Mouse (Mus musculus) neural tube, embryonic 13.5 days (tissue): ENCODE data around the gene Gm20388. TPM values are rescaled to one million over a fixed set of nuclear protein-coding genes. Genes with fewer than 3 reads are reported as not detected.
A peak's percentile ranks its signal among the peaks of the same experiment; 100 is the strongest.

Source experiments
- ATAC-seq: fragments of 200-750 bp; cut with Nextera tagmentation; 2 replicates; pipeline ENCODE4 v1.8.0; 2017; ENCODE audit warnings: low read depth, mild to moderate bottlenecking, moderate TSS enrichment, moderate library complexity
- H3K27ac ChIP-seq: fragments of 300-500 bp; sonication (generic); replicated peaks from 2 replicates; pipeline ENCODE4 v1.5.1; 2015; ENCODE audit warnings: moderate library complexity, mild to moderate bottlenecking, inconsistent platforms
- H3K27me3 ChIP-seq: fragments of 300-500 bp; sonication (generic); 2 replicates; pipeline ENCODE4 v1.6.1; 2015; ENCODE audit warnings: mild to moderate bottlenecking, inconsistent platforms
- H3K36me3 ChIP-seq: fragments of 300-500 bp; sonication (generic); 2 replicates; pipeline ENCODE4 v1.6.1; 2015; ENCODE audit warnings: mild to moderate bottlenecking, inconsistent platforms
- H3K4me1 ChIP-seq: fragments of 300-500 bp; sonication (generic); replicated peaks from 2 replicates; pipeline ENCODE4 v1.6.1; 2015; ENCODE audit warnings: inconsistent platforms
- H3K4me2 ChIP-seq: fragments of 300-500 bp; sonication (generic); 2 replicates; pipeline ENCODE4 v1.6.1; 2015; ENCODE audit warnings: inconsistent platforms, mild to moderate bottlenecking, moderate library complexity
- H3K4me3 ChIP-seq: fragments of 300-500 bp; sonication (generic); 2 replicates; pipeline ENCODE4 v1.5.1; 2015; ENCODE audit warnings: mild to moderate bottlenecking, inconsistent platforms
- H3K9ac ChIP-seq: fragments of 300-500 bp; sonication (generic); 2 replicates; pipeline ENCODE4 v1.6.1; 2015; ENCODE audit warnings: moderate library complexity, mild to moderate bottlenecking, inconsistent platforms
- H3K9me3 ChIP-seq: fragments of 300-500 bp; sonication (generic); 2 replicates; pipeline ENCODE4 v1.6.1; 2016; ENCODE audit warnings: inconsistent platforms
- WGBS: fragments of 180-500 bp; shearing (Covaris S2); methylation state at CpG from one replicate; pipeline ENCODE4 v1.1.7; 2015; 5-methylcytosine and 5-hydroxymethylcytosine counted together
- polyA plus RNA-seq: library from polyadenylated mRNA; unstranded; fragments of >200 nt; fragmentation: Nextera tagmentation; extraction: Ambion mirVana; gene quantifications from 2 replicates; pipeline ENCODE4 v1.2.1, GENCODE M21; 2015

Gene Gm20388
- polyA plus RNA-seq, 1 experiment from 2014 or later = 0.27 TPM

DNA sequence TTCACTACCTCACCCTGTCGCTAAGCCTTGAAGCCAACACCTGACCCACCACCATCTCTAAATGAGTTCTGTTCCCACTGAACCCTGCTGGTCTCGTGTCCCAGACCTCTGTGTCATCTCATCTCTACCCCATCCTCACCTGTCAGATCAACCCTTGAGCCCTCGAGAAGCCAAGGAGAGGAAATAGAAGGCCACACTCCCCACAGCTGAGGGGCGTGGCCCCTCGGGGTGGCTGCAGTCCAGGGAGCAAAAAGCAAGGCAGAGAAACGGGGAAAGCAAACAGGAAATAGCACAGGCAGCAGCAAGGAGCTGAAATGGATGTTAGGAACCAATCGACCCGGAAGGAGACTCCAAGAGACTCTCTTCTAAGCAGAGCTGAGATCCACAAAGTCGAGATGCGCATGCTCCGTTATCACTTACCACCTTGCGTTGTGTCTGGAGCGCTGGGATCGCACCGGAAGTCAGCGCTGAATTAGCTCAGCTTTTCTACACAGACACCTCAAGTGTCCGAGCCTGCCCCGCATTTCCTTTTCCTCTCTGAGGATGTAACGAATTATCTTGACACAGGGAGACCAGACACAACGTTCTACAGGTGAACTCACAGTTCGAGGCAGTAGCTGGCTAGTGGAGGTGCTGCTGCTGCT is 3876.7 kb downstream of the Gm20388 start:
- no peak overlapping the region for H3K9ac ChIP-seq
- H3K4me3 ChIP-seq = no peak overlapping the region
- no peaks in the 10 kb centered on the region for H3K9me3 ChIP-seq
- H3K27me3 ChIP-seq = 0 out of 2 replicates have a peak, but pooled peaks cover 4% of the 10 kb centered on the region
- H3K4me2 ChIP-seq = no peak overlapping the region; the same call in 1 of the 2 replicates
- peaks cover 21% of the 10 kb centered on the region for H3K4me1 ChIP-seq
- H3K36me3 ChIP-seq = no peaks in the 10 kb centered on the region
- H3K27ac ChIP-seq = no peak overlapping the region
- WGBS = 62% methylated on average over 21 of the region's 21 CpGs
- ATAC-seq = no peak

DNA sequence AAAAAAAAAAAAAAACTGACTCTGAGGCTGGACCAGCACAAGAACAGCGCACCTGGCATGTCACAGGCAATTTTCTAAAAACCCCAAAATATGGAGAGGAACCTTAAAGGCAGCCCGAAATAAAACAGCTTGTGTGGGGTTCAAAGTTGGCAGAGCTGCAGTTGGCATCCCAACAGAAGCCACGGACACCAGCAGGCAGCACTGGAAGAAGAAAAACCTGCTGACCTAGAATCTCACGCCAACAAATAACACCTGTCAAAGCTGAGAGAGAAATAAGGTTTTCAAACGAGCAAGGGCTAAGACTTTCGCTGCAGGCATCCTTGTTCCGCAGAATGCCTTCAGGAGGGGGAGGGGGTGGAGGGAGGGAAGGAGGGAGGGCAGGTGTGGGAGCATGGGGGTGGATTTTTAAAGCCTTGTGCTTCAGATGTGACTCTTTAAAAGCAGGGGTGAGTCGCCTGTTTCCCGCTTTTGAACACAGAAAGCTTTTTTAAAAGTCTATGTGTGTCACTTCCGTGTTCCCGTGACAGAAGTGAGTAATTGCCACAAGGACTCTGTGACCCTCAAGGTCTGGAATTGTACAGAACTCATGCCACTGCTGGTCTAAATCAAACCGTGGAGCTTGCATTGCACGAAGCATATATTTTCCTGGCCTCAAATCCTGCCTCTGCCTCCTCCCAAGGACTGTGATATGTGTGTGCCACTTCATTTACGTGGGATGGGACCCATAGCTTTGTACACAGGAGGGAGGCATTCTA is 3878.0 kb downstream of the Gm20388 start:
- Histone ChIP-seq H3K9ac (no peak overlapping the region), H3K4me3 (no peak overlapping the region), H3K27me3 (0 out of 2 replicates have a peak, but pooled peaks cover 4% of the 10 kb centered on the region), H3K27ac (no peak overlapping the region), H3K36me3 (no peaks in the 10 kb centered on the region), H3K9me3 (no peaks in the 10 kb centered on the region), H3K4me1 (peaks cover 22% of the 10 kb centered on the region), H3K4me2 (no peak overlapping the region)
- 51% methylated on average over 14 of the region's 14 CpGs for whole genome bisulfite sequencing
- no peak for ATAC-seq

DNA sequence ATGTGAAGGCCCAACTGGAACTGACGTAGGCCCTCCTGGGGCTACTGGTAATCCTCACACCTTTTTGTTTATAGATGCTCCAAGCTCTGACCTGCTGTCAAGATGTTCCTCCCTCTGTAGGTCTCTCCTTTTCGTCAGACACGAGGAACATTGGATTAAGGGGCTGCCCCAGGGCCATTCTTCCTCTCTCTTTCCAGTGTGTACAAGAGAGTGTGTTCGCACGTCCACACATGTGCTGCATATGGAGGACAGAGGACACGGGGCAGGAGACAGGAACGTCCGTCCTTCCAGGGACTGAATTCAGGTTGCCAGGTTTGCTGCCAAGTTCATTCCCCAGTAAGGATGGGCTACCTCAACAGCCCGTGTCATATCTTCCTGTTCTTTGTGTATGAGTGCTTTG is 3878.8 kb downstream of the Gm20388 start:
- H3K4me3 ChIP-seq = no peak overlapping the region
- no peaks in the 10 kb centered on the region for H3K36me3 ChIP-seq
- ATAC-seq = no peak
- H3K27ac ChIP-seq = no peak overlapping the region
- 0 out of 2 replicates have a peak overlapping the region, but pooled peaks have one; percentile 17 for H3K9ac ChIP-seq
- H3K4me2 ChIP-seq = no peak overlapping the region
- 82% methylated on average over 9 of the region's 9 CpGs for WGBS
- H3K9me3 ChIP-seq = no peaks in the 10 kb centered on the region
- peaks cover 20% of the 10 kb centered on the region for H3K4me1 ChIP-seq
- 0 out of 2 replicates have a peak, but pooled peaks cover 4% of the 10 kb centered on the region for H3K27me3 ChIP-seq

DNA sequence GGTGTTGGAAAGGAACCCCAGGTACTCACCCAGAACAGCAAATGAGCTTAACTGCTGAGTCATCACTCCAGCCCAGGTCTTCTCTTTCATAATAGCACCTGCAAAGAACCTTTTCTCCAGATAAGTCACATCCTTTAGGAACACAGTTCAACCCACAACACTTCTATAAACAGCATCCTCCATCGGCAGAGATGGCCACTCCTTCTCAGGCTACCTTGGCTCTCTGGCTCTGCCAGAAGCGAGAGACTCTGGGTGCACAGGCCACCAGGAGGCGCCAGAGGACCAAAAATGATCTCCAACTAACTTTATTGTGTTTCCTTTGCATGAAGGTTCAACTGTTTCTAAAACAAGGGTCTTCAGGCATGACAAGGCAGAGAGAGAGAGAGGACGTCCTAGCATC is 3879.3 kb downstream of the Gm20388 start:
- WGBS = 1% methylated on average over 4 of the region's 4 CpGs
- Histone ChIP-seq H3K4me3 (no peak overlapping the region), H3K9me3 (no peaks in the 10 kb centered on the region), H3K4me2 (no peak overlapping the region), H3K27ac (no peak overlapping the region), H3K4me1 (peaks cover 20% of the 10 kb centered on the region), H3K27me3 (0 out of 2 replicates have a peak, but pooled peaks cover 4% of the 10 kb centered on the region), H3K36me3 (no peaks in the 10 kb centered on the region), H3K9ac (0 out of 2 replicates have a peak overlapping the region, but pooled peaks have one; percentile 17)
- peak; percentile 24; the same call in 1 of the 2 replicates for ATAC-seq

DNA sequence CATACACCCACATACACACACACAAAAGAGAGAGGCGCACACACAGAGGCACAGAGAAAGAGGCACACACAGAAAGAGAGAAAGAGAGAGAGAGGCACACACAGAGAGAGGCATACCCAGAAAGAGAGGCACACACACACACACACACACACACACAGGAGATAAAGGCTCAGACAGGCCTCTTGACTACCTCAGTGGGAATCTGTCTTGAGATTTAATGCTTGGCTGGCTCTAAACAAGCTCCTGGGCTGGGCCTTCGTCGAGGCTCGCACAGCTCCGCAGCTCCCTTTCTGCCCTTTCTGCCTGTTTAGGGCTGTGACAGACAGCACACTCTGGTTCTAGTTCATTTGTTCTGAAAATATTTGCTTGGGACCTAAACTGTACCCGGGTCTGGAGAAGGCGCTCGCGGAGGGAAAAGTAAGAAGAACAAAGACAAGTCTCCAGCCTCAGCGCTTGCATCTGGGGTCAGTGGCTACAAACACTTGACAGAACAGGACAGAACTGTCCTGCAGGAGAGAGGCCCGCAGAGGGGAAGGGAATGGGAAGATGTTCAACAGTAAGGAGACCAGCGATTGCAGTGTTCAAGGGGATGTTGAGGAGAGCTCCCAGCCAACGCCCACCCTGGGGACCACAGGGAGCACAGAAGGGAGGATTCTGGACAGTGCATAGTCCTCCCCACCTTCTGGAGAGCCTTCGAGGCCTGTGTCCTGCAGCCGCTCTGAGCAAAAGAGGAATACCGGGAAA is 3880.6 kb downstream of the Gm20388 start:
- WGBS = 29% methylated on average over 16 of the region's 16 CpGs
- Histone ChIP-seq H3K27ac (peak overlapping the region; percentile 40; the same call in 1 of the 2 replicates), H3K9ac (peak overlapping the region; percentile 35; the same call in 1 of the 2 replicates), H3K4me2 (no peak overlapping the region), H3K4me3 (no peak overlapping the region), H3K4me1 (peaks cover 20% of the 10 kb centered on the region), H3K27me3 (0 out of 2 replicates have a peak, but pooled peaks cover 4% of the 10 kb centered on the region), H3K9me3 (no peaks in the 10 kb centered on the region), H3K36me3 (no peaks in the 10 kb centered on the region)
- peak; percentile 62 for ATAC-seq

DNA sequence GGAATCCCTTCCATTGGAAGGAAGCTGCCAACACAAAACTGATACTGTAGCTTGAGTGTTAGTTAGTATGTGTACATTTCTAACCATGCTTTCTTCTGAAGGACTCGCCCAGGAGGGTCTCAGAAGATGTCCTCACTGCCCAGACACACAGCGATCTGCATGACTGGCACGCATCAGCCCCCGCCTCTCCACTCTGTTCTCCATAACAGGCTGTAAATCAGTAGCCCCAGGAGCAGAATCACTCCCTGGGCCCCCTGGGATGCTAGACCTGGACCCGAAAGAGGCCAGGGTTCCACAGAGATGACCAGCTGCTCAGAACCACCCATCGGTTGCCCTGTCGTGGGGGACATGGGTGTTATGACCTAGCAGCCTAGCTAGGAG is 3881.2 kb downstream of the Gm20388 start:
- H3K4me1 ChIP-seq = peaks cover 20% of the 10 kb centered on the region
- 50% methylated on average over 7 of the region's 7 CpGs for WGBS

DNA sequence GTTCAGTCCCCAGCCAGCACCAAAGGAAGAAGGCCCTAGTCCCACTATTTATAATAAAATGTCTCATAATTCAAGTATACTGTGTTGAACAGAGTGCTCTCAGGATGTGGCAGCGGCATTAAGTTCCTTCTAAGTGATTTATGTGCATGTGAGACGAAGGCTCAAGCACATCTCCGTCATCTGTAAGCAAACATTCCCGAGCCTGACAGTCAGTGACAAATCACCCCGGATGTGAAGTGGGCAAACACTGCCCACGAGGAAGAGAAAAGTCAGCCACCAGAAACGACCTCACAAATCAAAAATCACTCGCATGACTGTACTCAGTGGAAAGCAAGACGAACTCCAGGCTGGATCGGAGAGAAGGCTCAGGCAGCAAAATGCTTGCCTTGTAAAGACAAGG is 3883.3 kb downstream of the Gm20388 start:
- 25% methylated on average over 10 of the region's 10 CpGs for WGBS
- H3K36me3 ChIP-seq = no peaks in the 10 kb centered on the region
- no peak overlapping the region for H3K4me2 ChIP-seq
- H3K9ac ChIP-seq = 0 out of 2 replicates have a peak overlapping the region, but pooled peaks have one; percentile 17
- no peaks in the 10 kb centered on the region for H3K9me3 ChIP-seq
- H3K27ac ChIP-seq = no peak overlapping the region
- H3K4me1 ChIP-seq = peaks cover 20% of the 10 kb centered on the region
- H3K27me3 ChIP-seq = 0 out of 2 replicates have a peak, but pooled peaks cover 4% of the 10 kb centered on the region
- no peak overlapping the region for H3K4me3 ChIP-seq
- no peak for ATAC-seq

More for the DNA sequence above, 3881.2 kb downstream of the Gm20388 start:
- Histone ChIP-seq H3K27ac (no peak overlapping the region), H3K4me3 (no peak overlapping the region), H3K9me3 (no peaks in the 10 kb centered on the region), H3K4me2 (no peak overlapping the region), H3K27me3 (0 out of 2 replicates have a peak, but pooled peaks cover 4% of the 10 kb centered on the region), H3K9ac (no peak overlapping the region), H3K36me3 (no peaks in the 10 kb centered on the region)
- ATAC-seq = no peak

DNA sequence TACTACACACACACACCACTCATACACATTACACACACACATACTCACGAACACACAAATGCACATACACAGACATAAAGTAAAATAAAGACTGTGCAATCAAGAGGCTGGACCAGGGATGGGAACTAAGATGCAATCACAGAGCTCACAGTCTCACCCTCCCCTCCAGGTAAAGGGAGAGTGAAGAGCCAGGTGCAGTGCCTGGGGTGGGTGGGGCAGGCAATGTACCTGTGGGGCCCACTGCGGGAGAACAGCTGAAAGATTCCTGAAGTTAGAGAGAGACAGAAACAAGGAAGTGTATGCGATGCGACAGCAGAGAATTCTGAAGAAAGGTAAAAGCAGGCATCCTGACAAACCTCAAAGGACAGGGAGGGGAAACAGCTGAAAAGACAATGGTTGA is 3884.1 kb downstream of the Gm20388 start:
- Histone ChIP-seq H3K9ac (no peak overlapping the region), H3K4me2 (no peak overlapping the region), H3K4me3 (no peak overlapping the region), H3K27ac (no peak overlapping the region), H3K9me3 (no peaks in the 10 kb centered on the region), H3K4me1 (peaks cover 20% of the 10 kb centered on the region), H3K36me3 (no peaks in the 10 kb centered on the region), H3K27me3 (no peaks in the 10 kb centered on the region)
- 90% methylated on average over 4 of the region's 4 CpGs for WGBS
- ATAC-seq = no peak

DNA sequence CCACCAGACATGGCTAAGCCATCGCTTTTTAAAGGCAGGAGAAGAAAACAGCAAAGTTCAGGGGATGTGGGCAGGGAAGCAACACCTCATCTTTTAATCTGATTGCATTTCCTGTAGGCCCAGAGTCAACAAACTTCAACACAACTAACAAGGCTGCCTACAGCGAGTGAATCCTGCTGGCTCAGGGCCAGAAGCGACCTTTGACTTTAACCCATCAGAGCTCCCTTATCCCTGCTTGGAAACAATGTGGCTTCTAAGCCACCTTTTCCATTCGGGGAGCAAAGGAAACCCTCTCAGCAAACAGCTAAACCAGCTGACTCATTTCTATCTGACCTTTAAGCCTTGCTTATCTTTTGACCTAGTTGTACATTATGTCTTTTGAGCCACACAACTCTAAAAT is 3886.1 kb downstream of the Gm20388 start:
- Histone ChIP-seq H3K4me2 (no peak overlapping the region), H3K9ac (no peak overlapping the region), H3K27me3 (no peaks in the 10 kb centered on the region), H3K4me3 (no peak overlapping the region), H3K27ac (no peak overlapping the region), H3K36me3 (no peaks in the 10 kb centered on the region), H3K4me1 (peaks cover 7% of the 10 kb centered on the region), H3K9me3 (no peaks in the 10 kb centered on the region)
- 69% methylated on average over 4 of the region's 4 CpGs for WGBS
- no peak for ATAC-seq

DNA sequence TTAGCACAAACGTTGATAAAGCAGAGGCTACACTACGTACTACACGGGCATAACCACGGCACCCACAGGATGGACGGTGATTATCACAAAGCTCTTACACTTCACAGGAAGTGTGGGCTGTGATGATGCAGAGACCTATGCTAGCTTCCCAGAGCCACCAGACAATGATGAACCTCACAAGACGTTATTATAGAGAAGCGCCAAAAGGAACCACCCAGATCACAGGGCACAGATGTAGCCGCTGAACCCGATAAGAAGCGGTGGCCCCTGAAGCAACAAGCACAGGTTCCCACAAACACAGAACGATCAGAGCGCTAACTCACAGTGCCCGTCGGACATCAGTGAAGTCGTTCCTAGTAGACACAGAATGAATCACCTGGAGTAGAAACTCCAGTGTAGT is 3887.3 kb downstream of the Gm20388 start:
- H3K9ac ChIP-seq = no peak overlapping the region
- H3K4me2 ChIP-seq = no peak overlapping the region
- no peaks in the 10 kb centered on the region for H3K27me3 ChIP-seq
- no peak overlapping the region for H3K27ac ChIP-seq
- no peak for ATAC-seq
- WGBS = 90% methylated on average over 15 of the region's 15 CpGs
- H3K9me3 ChIP-seq = no peaks in the 10 kb centered on the region
- no peak overlapping the region for H3K4me3 ChIP-seq
- H3K36me3 ChIP-seq = no peaks in the 10 kb centered on the region
- 0 out of 2 replicates have a peak, but pooled peaks cover 3% of the 10 kb centered on the region for H3K4me1 ChIP-seq

DNA sequence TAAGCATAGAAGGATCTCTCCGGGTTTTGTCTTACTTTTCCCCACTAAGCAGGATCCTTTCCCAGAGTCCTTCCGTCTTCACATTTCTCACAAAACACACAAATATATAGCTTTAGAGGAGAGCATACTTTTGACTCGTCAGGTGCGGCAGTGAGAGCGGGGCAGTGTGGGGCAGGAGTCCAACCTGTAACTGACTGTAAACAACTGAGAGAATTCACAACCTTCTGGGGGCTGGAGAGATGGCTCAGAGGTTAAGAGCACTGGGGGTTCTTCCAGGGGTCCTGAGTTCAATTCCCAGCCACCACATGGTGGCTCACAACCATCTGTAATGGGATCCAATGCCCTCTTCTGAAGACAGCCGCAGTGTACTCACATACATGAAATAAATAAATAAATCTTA is 3888.8 kb downstream of the Gm20388 start:
- WGBS = 88% methylated on average over 6 of the region's 6 CpGs
- no peak overlapping the region for H3K4me2 ChIP-seq
- H3K27ac ChIP-seq = no peak overlapping the region
- no peaks in the 10 kb centered on the region for H3K4me1 ChIP-seq
- H3K9ac ChIP-seq = no peak overlapping the region
- no peak overlapping the region for H3K4me3 ChIP-seq
- no peaks in the 10 kb centered on the region for H3K27me3 ChIP-seq
- no peak for ATAC-seq
- H3K36me3 ChIP-seq = no peaks in the 10 kb centered on the region
- no peaks in the 10 kb centered on the region for H3K9me3 ChIP-seq

DNA sequence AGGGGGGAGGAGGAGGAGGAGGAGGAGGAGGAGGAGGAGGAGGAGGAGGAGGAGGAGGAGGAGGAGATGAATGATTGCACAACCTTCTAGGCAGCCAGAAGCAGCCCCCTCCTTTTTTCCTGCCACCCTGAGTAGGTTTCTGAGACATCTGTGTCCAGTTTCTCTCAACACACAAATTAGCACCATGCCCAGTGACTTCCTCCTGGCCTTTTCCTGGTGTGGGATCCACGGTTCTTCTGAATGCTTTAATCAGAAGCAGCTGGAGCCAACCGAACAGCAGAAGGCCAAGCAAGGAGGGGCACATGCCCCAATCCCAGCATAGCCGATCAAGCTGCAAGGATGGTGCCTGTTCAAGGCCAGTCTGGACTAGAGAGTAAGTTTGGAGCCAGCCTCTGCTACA is 3889.2 kb downstream of the Gm20388 start:
- Histone ChIP-seq H3K36me3 (no peaks in the 10 kb centered on the region), H3K27me3 (no peaks in the 10 kb centered on the region)
- 64% methylated on average over 3 of the region's 3 CpGs for WGBS

More for the DNA sequence above, 3889.2 kb downstream of the Gm20388 start:
- Histone ChIP-seq H3K9me3 (no peaks in the 10 kb centered on the region), H3K4me3 (no peak overlapping the region), H3K9ac (no peak overlapping the region), H3K4me1 (no peaks in the 10 kb centered on the region), H3K27ac (no peak overlapping the region), H3K4me2 (no peak overlapping the region)
- ATAC-seq = no peak
